Mouse (Mus musculus) E14TG2a.4 (cell line): ENCODE data around the gene Rbck1.

ENCODE experiments used
- H3K27me3 ChIP-seq: 2 replicates; pipeline ENCODE4 v1.6.1; 2014; ENCODE audit warnings: low read length, control low read depth; ENCODE audit not compliant: insufficient read depth
- H3K36me3 ChIP-seq: 2 replicates; pipeline ENCODE4 v1.6.1; 2014; ENCODE audit warnings: low read length, control low read depth; ENCODE audit not compliant: insufficient read depth
- H3K4me1 ChIP-seq: replicated peaks from 2 replicates; pipeline ENCODE4 v1.6.1; 2014; ENCODE audit warnings: low read depth, low read length, control low read depth
- H3K4me3 ChIP-seq: replicated peaks from 2 replicates; pipeline ENCODE4 v1.5.1; 2014; ENCODE audit warnings: mild to moderate bottlenecking, low read length
- H3K9me3 ChIP-seq: 2 replicates; pipeline ENCODE4 v1.6.1; 2014; ENCODE audit warnings: low read length, control low read depth
- CTCF ChIP-seq: conservative IDR thresholded peaks from 2 replicates; pipeline ENCODE4 v1.5.1; 2014; ENCODE audit warnings: low read length
- NANOG ChIP-seq: IDR thresholded peaks from 2 replicates; pipeline ENCODE4 v1.6.1; 2014; ENCODE audit warnings: borderline replicate concordance, low read length, mixed read lengths
- POU5F1 ChIP-seq: IDR thresholded peaks from 2 replicates; pipeline ENCODE4 v1.6.1; 2014; ENCODE audit warnings: low read length, borderline replicate concordance

The Rbck1 gene

GRCm38 (mm10) chr2:152332101-152332825, at the start of gene Rbck1:
Gene Rbck1 (minus strand): TSS chr2:152332653.
- no peak for TF ChIP-seq CTCF
- TF ChIP-seq POU5F1, result no peak
- TF ChIP-seq NANOG, result no peak
- no peaks in the 10 kb centered on the region for H3K9me3 ChIP-seq
- peaks cover 48% of the 10 kb centered on the region for H3K36me3 ChIP-seq
- peak within 1 kb of the TSS; percentile 97 for H3K4me3 ChIP-seq
- peaks cover 76% of the 10 kb centered on the region for H3K4me1 ChIP-seq
- no peaks in the 10 kb centered on the region for H3K27me3 ChIP-seq

DNA sequence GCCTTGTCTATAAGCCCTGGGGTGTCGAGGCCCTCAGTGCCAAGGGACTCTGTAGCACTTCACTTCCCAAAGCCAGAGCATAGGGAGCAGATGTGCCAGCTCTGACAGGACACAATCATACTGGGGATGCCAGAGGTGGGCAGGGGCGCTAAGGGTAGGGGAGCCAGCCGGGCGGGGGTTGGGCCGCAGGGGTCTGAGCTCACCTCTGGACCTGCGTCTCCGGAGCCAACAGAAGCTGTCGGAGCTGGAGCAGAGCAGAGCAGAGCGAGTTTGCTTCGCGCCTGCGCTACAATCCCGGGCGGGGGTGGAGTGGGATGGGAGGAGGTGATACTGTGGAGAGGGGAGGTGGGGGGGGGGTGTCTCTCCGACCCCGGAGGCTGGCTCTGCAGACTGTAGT, 43.9 kb upstream of the Rbck1 start, which contains the start of gene Nrsn2:
TSS of gene Nrsn2 (minus strand) at position 294 of the 397 bp plus-strand sequence.
- peak within 1 kb of the TSS; percentile 67 for H3K4me3 ChIP-seq
- peaks cover 4% of the 10 kb centered on the region for H3K27me3 ChIP-seq
- TF ChIP-seq CTCF (no peak), NANOG (no peak), POU5F1 (no peak)
- H3K9me3 ChIP-seq, result no peaks in the 10 kb centered on the region
- no peaks in the 10 kb centered on the region for H3K36me3 ChIP-seq
- peaks cover 52% of the 10 kb centered on the region for H3K4me1 ChIP-seq

- TF ChIP-seq POU5F1 (no peak), CTCF (no peak), NANOG (no peak)
- Histone ChIP-seq H3K4me1 (peaks cover 46% of the 10 kb centered on the region), H3K36me3 (no peaks in the 10 kb centered on the region), H3K27me3 (peaks cover 4% of the 10 kb centered on the region), H3K9me3 (no peaks in the 10 kb centered on the region), H3K4me3 (peak overlapping the region; percentile 67)
Observed at GRCm38 (mm10) chr2:152375652-152376344, 43.3 kb upstream of the Rbck1 start.

DNA sequence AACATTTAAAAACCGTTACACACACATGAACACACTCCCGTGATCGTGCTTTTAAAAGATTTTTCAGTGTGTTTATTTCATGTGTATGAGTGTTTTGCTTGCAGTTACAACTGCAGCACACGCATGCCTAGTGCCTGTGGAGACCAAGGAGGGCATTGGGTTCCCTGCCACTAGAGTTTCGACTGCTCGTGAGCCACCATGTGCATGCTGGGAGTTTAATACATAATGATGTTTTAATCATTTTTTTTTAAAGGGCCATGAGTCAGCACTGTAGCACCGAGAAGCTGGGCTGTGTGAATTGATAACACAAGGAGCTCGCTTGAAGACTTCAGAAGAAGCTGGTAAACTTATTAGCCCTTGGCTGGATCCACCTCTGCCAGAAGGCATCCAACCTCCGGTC, 41.1 kb upstream of the Rbck1 start:
- Histone ChIP-seq H3K27me3 (peaks cover 14% of the 10 kb centered on the region), H3K4me1 (peaks cover 54% of the 10 kb centered on the region), H3K4me3 (no peak overlapping the region), H3K36me3 (no peaks in the 10 kb centered on the region), H3K9me3 (no peaks in the 10 kb centered on the region)
- no peak for TF ChIP-seq POU5F1
- TF ChIP-seq NANOG, result no peak
- no peak for TF ChIP-seq CTCF

DNA sequence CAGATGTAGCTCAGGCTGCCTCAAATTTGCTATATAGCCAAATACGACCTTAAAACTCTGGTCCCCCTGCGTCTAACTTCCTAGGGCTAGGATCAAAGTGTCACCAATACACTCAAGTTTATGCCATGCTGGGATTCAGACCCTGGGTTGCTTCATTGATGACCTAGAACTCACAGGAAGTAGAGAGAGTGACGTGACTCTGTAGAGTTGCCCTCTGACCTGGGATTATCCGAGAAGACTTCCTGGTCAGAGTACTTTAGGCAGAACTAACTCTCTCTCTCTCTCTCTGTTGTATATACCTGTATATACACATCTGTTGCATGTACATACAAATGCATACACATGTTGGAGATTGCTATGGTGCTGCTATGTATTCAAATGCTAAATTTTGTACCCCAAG, 40.2 kb upstream of the Rbck1 start:
- H3K27me3 ChIP-seq, result peaks cover 14% of the 10 kb centered on the region
- no peaks in the 10 kb centered on the region for H3K36me3 ChIP-seq
- H3K9me3 ChIP-seq, result no peaks in the 10 kb centered on the region
- no peak overlapping the region for H3K4me3 ChIP-seq
- no peak for TF ChIP-seq NANOG
- TF ChIP-seq POU5F1, result no peak
- no peak for TF ChIP-seq CTCF
- peaks cover 63% of the 10 kb centered on the region for H3K4me1 ChIP-seq

DNA sequence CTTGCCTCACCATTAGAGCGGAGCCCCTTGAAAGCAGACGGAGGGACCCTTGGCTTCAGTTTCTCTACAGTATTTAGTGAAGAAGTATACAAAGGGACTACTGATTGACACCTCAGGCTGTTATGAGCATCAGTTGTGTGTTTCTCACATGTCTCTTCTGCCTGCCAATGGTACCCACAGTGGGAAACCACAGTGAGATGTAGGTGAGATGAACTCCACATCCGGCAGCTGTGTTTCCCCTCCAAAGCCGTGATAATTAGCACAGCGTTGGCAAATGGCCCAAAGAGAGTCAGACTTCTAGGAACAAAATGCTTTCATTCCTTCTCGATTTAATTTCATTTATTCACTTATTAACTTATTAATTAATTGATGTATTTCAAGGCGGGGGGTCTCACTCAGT, 39.7 kb upstream of the Rbck1 start:
- TF ChIP-seq POU5F1 (no peak), NANOG (no peak), CTCF (no peak)
- Histone ChIP-seq H3K9me3 (no peaks in the 10 kb centered on the region), H3K27me3 (peaks cover 10% of the 10 kb centered on the region), H3K4me3 (no peak overlapping the region), H3K36me3 (no peaks in the 10 kb centered on the region), H3K4me1 (peaks cover 63% of the 10 kb centered on the region)

DNA sequence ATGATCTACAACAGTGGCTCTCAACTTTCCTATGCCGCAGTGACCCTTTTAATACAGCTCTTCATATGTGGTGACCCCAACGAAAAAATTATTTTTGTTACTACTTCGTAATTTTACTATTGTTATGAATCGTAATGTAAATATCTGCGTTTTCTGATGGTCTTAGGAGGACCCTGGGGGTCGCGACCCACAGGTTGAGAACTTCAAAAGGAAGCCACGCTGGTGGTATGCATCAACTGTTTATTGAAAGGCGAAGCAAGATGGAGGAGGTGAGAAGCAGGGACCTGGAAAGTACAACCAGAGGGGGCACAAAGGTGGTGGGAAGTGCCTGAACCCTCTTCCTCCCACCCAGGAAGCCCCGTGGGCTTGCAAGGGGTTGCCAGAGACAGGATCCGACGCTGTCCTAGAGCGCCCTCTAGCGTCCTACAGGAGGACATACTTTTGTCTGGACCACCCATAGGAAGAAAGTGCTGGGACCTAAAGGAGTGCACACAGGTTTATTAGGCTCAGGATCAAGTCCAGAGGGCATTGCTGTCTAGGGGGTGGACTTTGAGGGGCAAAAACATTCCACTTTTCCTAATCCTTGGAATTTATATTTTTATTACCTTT, 36.2 kb upstream of the Rbck1 start:
- H3K4me1 ChIP-seq, result peaks cover 60% of the 10 kb centered on the region
- TF ChIP-seq POU5F1 (no peak), CTCF (peak; percentile 86)
- H3K27me3 ChIP-seq, result peaks cover 10% of the 10 kb centered on the region
- no peaks in the 10 kb centered on the region for H3K36me3 ChIP-seq
- peak overlapping the region; percentile 72; the same call in 1 of the 2 replicates for H3K4me3 ChIP-seq
- no peaks in the 10 kb centered on the region for H3K9me3 ChIP-seq

DNA sequence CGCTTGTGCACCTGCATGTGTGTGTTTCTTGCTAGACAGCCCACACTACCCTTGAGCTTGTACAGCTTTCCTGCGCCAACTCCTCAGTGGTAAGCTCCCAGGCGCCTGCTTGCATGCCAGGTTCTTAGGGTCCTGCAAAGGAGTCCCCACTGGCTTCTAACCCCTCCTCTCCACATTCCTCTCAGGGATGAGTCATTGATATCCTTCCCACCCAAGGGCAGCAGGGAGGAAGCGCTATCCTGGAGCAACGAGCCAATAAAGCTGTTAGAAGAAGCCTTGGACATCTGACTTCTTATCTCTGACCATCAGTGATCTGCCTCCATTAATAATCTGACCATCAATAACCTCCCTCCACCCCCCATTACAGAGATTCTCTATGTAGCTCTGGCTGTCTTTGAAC, 35.5 kb upstream of the Rbck1 start:
- Histone ChIP-seq H3K4me3 (no peak overlapping the region), H3K4me1 (peaks cover 64% of the 10 kb centered on the region), H3K36me3 (no peaks in the 10 kb centered on the region), H3K27me3 (peaks cover 10% of the 10 kb centered on the region), H3K9me3 (no peaks in the 10 kb centered on the region)
- TF ChIP-seq CTCF (no peak), NANOG (no peak), POU5F1 (no peak)
